Mouse (Mus musculus): ENCODE results near the gene Cables2. TPM values are rescaled to one million over a fixed set of nuclear protein-coding genes. Genes with fewer than 3 reads are reported as not detected.

Gene Cables2
- polyA plus RNA-seq, 1 experiment = 16.3 TPM

DNA sequence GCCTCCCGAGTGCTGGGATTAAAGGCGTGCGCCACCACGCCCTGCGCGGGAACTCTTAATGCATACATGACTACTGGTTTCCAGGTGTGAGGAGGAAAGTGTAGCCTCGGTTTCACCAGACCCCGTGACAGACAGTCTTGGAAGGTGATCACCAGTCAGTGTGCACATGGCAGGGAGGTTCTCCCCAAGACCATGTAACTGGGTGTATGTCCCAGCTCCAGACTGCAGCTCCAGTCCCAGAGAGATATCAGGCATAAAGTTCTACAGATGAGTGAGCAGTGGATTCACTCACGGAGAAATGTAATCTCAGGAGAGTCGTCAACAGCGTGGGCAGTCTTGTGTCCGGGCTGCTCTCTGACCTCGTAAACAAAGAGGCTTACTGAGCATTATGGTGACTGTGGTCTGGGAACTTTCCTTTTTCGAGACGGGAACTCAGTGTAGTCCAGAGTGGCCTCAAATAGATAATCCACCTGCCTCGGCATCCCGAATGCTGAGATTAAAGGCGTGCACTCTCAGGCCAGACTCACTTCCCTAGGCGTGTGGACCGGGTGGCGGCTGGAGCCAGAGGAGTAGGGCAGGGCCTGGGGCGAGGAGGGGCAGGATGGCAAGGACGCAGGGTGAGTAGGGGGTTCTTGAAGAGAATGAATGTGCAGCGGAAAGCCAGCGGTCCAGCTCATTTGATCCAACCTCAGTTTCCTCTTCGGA, 16.8 kb downstream of the Cables2 start:
- Histone ChIP-seq H3K4me3 (replicated peaks; ENCODE audit: control insufficient read depth, low read depth, low read length) (peak overlapping the region; percentile 85), H3K27ac (ENCODE audit: control insufficient read depth, insufficient read depth, low read depth, low read length, poor library complexity) (peak overlapping the region; percentile 80), H3K4me1 (ENCODE audit: control insufficient read depth, insufficient read depth, low read length) (peaks cover 4% of the 10 kb centered on the region; the same call in 1 of the 2 replicates)
- no peak for TF ChIP-seq CTCF (IDR thresholded peaks at IDR 0.05; ENCODE audit: control insufficient read depth, insufficient read depth, low read length)
- no peak for TF ChIP-seq POLR2A (IDR thresholded peaks at IDR 0.05; ENCODE audit: borderline replicate concordance, control insufficient read depth, low read depth, low read length)
- WGBS = 20% methylated on average over 26 of the region's 26 CpGs

- no peak overlapping the region for H3K4me3 ChIP-seq (replicated peaks; ENCODE audit: control insufficient read depth, low read depth, low read length)
- 52% methylated on average over 9 of the region's 9 CpGs for WGBS
- TF ChIP-seq CTCF (IDR thresholded peaks at IDR 0.05; ENCODE audit: control insufficient read depth, insufficient read depth, low read length) = no peak
- no peak for TF ChIP-seq POLR2A (IDR thresholded peaks at IDR 0.05; ENCODE audit: borderline replicate concordance, control insufficient read depth, low read depth, low read length)
- H3K27ac ChIP-seq (ENCODE audit: control insufficient read depth, insufficient read depth, low read depth, low read length, poor library complexity) = no peak overlapping the region
- peaks cover 4% of the 10 kb centered on the region; the same call in 1 of the 2 replicates for H3K4me1 ChIP-seq (ENCODE audit: control insufficient read depth, insufficient read depth, low read length)
These were observed 17.6 kb downstream of the Cables2 start for GRCm38 (mm10) chr2:180255701-180256100.

DNA sequence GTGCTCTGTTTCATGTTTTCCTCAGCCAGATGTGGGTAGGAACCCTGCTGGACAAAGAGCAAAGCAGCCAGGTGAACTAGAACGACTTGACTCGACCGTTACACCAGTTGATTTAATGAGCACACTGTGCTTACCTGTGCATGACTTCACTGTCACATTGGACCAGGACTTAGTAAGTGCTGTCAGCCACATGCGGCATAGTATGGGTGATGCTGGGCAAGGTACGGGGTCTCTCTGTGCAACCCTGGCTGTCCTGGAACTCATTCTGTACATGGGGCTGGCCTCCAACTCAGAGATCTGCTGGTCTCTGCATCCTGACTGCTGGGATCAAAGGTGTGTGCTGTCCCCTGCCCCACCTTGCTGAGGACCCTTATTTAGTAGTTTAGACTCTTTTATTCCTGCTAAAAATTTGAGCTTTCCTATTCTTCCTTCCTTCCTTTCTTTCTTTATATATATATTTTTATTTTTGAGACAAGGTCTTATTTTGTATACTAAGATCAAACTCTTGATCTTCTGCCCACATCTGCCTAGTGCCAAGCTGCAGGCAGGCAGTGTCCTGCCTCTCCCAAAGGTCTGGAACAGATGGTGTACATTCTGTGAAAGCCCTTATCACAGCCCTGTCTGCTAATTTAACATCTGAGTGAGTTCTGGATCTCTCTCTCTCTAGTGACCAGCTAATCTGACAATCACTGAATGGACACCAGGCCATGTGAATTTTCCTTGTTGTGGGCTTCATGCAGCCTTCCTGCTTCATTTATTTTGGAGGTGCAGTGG, 18.7 kb downstream of the Cables2 start:
- H3K4me1 ChIP-seq (ENCODE audit: control insufficient read depth, insufficient read depth, low read length) = peaks cover 4% of the 10 kb centered on the region; the same call in 1 of the 2 replicates
- WGBS = 89% methylated on average over 5 of the region's 5 CpGs
- no peak overlapping the region for H3K4me3 ChIP-seq (replicated peaks; ENCODE audit: control insufficient read depth, low read depth, low read length)
- H3K27ac ChIP-seq (ENCODE audit: control insufficient read depth, insufficient read depth, low read depth, low read length, poor library complexity) = no peak overlapping the region
- TF ChIP-seq CTCF (IDR thresholded peaks at IDR 0.05; ENCODE audit: control insufficient read depth, insufficient read depth, low read length) (no peak), POLR2A (IDR thresholded peaks at IDR 0.05; ENCODE audit: borderline replicate concordance, control insufficient read depth, low read depth, low read length) (no peak)

DNA sequence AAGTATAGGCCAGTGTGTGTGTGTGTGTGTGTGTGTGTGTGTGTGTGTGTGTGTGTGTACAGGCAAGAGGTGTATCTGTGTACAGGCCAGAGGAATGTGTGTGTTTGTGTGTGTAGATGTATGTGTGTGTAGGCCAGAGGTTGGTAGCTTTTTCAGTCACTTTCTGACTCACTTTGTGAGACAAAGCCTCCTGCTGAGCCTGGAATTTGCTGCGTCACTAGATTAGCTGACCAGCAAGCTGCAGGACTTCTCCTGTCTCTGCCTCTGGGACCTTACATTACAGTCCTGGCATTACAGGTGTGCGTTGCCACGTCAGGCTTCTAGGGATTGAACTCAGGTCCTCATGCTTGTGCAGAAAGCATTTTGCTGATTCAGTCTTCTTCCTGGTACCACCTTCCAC, 21.5 kb downstream of the Cables2 start:
- Histone ChIP-seq H3K27ac (ENCODE audit: control insufficient read depth, insufficient read depth, low read depth, low read length, poor library complexity) (no peak overlapping the region), H3K4me1 (ENCODE audit: control insufficient read depth, insufficient read depth, low read length) (peaks cover 3% of the 10 kb centered on the region; the same call in 1 of the 2 replicates), H3K4me3 (replicated peaks; ENCODE audit: control insufficient read depth, low read depth, low read length) (no peak overlapping the region)
- 72% methylated on average over 3 of the region's 3 CpGs for WGBS
- TF ChIP-seq CTCF (IDR thresholded peaks at IDR 0.05; ENCODE audit: control insufficient read depth, insufficient read depth, low read length) (no peak), POLR2A (IDR thresholded peaks at IDR 0.05; ENCODE audit: borderline replicate concordance, control insufficient read depth, low read depth, low read length) (no peak)

DNA sequence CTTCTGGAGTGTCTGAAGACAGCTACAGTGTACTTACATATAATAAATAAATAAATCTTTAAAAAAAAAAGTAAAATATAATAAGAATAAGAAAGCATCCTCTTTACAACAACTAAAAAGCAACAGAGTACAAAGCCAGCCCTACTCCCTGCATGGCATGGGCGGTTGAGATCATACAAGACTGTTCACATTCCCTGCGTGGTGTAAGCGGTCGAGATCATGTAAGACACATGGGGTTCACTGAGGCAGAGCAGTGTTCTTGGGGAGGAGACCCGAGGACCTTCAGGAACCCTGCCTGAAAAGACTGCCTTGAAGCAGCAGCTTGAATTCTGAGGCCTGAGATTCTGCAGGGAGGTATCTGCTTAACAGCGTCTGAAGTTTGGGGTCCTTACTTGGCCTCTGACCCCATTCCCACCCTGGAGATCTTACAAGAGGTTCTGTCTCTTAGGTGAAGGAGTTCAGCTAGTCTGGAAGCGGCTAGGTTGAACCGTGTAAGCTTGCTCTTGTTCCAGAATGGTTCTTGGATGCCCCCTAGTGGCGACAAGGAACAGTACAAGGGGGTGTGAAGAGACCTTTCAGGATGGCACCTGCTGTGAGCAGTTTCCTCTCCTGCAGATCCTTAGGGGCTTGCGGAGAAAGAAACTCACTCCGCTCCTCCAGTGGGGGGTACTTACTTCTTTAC, 22.2 kb downstream of the Cables2 start:
- TF ChIP-seq CTCF (IDR thresholded peaks at IDR 0.05; ENCODE audit: control insufficient read depth, insufficient read depth, low read length) (peak; percentile 92), POLR2A (IDR thresholded peaks at IDR 0.05; ENCODE audit: borderline replicate concordance, control insufficient read depth, low read depth, low read length) (no peak)

GRCm38 (mm10) chr2:180248947-180249660, 24.2 kb downstream of the Cables2 start:
- no peak for TF ChIP-seq POLR2A (IDR thresholded peaks at IDR 0.05; ENCODE audit: borderline replicate concordance, control insufficient read depth, low read depth, low read length)
- no peak for TF ChIP-seq CTCF (IDR thresholded peaks at IDR 0.05; ENCODE audit: control insufficient read depth, insufficient read depth, low read length)
- Histone ChIP-seq H3K27ac (ENCODE audit: control insufficient read depth, insufficient read depth, low read depth, low read length, poor library complexity) (no peak overlapping the region), H3K4me1 (ENCODE audit: control insufficient read depth, insufficient read depth, low read length) (no peaks in the 10 kb centered on the region; the same call in 1 of the 2 replicates), H3K4me3 (replicated peaks; ENCODE audit: control insufficient read depth, low read depth, low read length) (no peak overlapping the region)
- WGBS = 84% methylated on average over 9 of the region's 9 CpGs

More for the DNA sequence above, 22.2 kb downstream of the Cables2 start:
- no peaks in the 10 kb centered on the region; the same call in 1 of the 2 replicates for H3K4me1 ChIP-seq (ENCODE audit: control insufficient read depth, insufficient read depth, low read length)
- WGBS = 24% methylated on average over 11 of the region's 11 CpGs
- no peak overlapping the region for H3K4me3 ChIP-seq (replicated peaks; ENCODE audit: control insufficient read depth, low read depth, low read length)
- H3K27ac ChIP-seq (ENCODE audit: control insufficient read depth, insufficient read depth, low read depth, low read length, poor library complexity) = no peak overlapping the region

DNA sequence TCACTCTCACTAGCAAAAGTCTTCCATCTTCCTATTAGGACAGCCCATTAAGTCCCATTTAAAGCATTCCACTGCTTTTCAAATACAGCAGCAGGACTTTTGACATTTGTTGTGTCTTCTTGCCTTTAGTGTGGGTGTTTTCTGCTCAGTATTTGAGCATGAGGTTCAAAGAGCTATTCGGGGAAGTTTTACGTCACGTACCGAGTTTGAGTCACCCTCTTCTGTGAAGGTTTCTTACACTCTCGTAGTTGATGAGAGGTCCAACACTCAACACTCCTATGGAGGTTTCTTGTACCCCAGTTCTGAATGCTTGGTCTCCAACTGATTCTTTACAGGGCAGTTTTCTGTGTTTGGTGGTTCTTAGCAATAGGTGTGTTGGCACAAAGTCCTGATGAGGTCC, 25.4 kb downstream of the Cables2 start:
- TF ChIP-seq POLR2A (IDR thresholded peaks at IDR 0.05; ENCODE audit: borderline replicate concordance, control insufficient read depth, low read depth, low read length) (no peak), CTCF (IDR thresholded peaks at IDR 0.05; ENCODE audit: control insufficient read depth, insufficient read depth, low read length) (no peak)
- Histone ChIP-seq H3K4me1 (ENCODE audit: control insufficient read depth, insufficient read depth, low read length) (no peaks in the 10 kb centered on the region; the same call in 1 of the 2 replicates), H3K27ac (ENCODE audit: control insufficient read depth, insufficient read depth, low read depth, low read length, poor library complexity) (no peak overlapping the region), H3K4me3 (replicated peaks; ENCODE audit: control insufficient read depth, low read depth, low read length) (no peak overlapping the region)
- WGBS = 86% methylated on average over 5 of the region's 5 CpGs
